Comparison of ENCODE assay signal across 9 mouse cellular contexts in the genomic region with DNA sequence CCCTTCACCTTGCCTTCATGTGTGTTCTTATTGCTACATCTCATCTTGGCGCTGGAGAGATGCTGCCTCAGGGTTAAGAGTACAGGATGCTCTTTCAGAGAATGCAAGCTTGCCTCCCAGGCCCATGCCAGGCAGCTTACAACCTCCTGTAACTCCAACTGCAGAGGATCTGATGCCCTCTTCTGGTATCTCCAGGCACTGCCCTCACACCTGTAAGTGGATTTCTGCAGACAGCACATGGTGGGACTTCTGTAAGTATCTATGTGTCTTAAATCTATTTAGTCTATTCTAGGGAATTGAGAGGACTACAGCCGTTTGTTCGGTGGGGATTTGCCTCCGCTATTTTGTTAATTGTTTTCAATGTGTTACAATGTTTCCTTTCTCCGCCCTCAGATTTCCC. TPM values are rescaled to one million over a fixed set of nuclear protein-coding genes. Genes with fewer than 3 reads are reported as not detected.
DNase-seq lines count a peak whose midpoint lies in the region; ATAC-seq lines count a peak whose summit lies in the region.
"Had no signal": no experiment of that assay in that cellular context is flagged by ENCODE, and none has a peak within 500 bp of the region (broad histone marks: within the 10 kb centered on the region; RNA-seq: fewer than 3 reads in every experiment).

No protein-coding gene starts in this region.

- no peak for ATAC-seq in neural tube, embryonic 15.5 days (ENCODE audit: low FRiP score)
- no peak for ATAC-seq in granulocyte monocyte progenitor cell, adult 5-6 weeks (replicated peaks; ENCODE audit: poor library complexity, severe bottlenecking)

- H3K9ac ChIP-seq in neural tube, embryonic 15.5 days (replicated peaks): no peak overlapping the region

- no peak overlapping the region for H3K4me2 ChIP-seq in neural tube, embryonic 15.5 days

- peak; percentile 25 for DNase-seq in neural tube, embryonic 10.5 days (ENCODE audit: extremely low spot score, low spot score)
- DNase-seq in adrenal gland, adult 2 months: peak; percentile 33
- peak; percentile 36 for DNase-seq in embryo, embryonic 9.5 days (ENCODE audit: extremely low spot score)
- DNase-seq in kidney, postnatal 25 days: peak; percentile 44 to 55
- DNase-seq in lung, postnatal 25 days (ENCODE audit: low spot score): peak; percentile 34
- peak; percentile 76 for DNase-seq in splenic B cell, adult 2 months (ENCODE audit: low read depth, low spot score)

- no peaks in the 10 kb centered on the region for H3K27me3 ChIP-seq in neural tube, embryonic 15.5 days (replicated peaks)
- H3K27me3 ChIP-seq in splenic B cell, adult 2 months (ENCODE audit: control insufficient read depth, insufficient read depth, low read length, poor library complexity, severe bottlenecking): no peaks in the 10 kb centered on the region

- WGBS in neural tube, embryonic 15.5 days: 65% methylated on average over 5 of the region's 5 CpGs

- H3K9me3 ChIP-seq in neural tube, embryonic 15.5 days (replicated peaks): no peaks in the 10 kb centered on the region

- no peak overlapping the region for H3K27ac ChIP-seq in neural tube, embryonic 15.5 days (replicated peaks)

- H3K4me3 ChIP-seq in neural tube, embryonic 15.5 days (replicated peaks): no peak overlapping the region
- H3K4me3 ChIP-seq: erythroblast, embryonic 14.5 days had no signal

- no peaks in the 10 kb centered on the region for H3K36me3 ChIP-seq in neural tube, embryonic 15.5 days
- H3K36me3 ChIP-seq in splenic B cell, adult 2 months (ENCODE audit: control insufficient read depth, insufficient read depth, low read length, poor library complexity, severe bottlenecking): no peaks in the 10 kb centered on the region

- no peaks in the 10 kb centered on the region for H3K4me1 ChIP-seq in neural tube, embryonic 15.5 days

RNA-seq across cellular contexts. Expression of a gene that starts 7.8 kb away (rescaled TPM):
- polyA plus RNA-seq in neural tube, embryonic 15.5 days (2015; fragmentation: Nextera tagmentation; extraction: Ambion mirVana): not detected in 2 replicates
- total RNA-seq in adrenal gland, adult 2 months (2021): not detected
- polyA plus RNA-seq in adrenal gland, adult 2 months (2012; rRNA removed): not detected in 2 replicates
- total RNA-seq in granulocyte monocyte progenitor cell, adult 5-6 weeks (2014; fragmentation: Nextera tagmentation): not detected in 2 replicates
- total RNA-seq in granulocyte monocyte progenitor cell, adult 5-6 weeks (2017): not detected in 2 replicates
- polyA plus RNA-seq: erythroblast, embryonic 14.5 days had no signal

RNA-seq across cellular contexts. Expression of a gene that starts 29.9 kb away (rescaled TPM):
- 0.61 and 0.77 TPM in 2 replicates for polyA plus RNA-seq in neural tube, embryonic 15.5 days (2015; fragmentation: Nextera tagmentation; extraction: Ambion mirVana)
- total RNA-seq in adrenal gland, adult 2 months (2021): not detected
- not detected in 2 replicates for polyA plus RNA-seq in adrenal gland, adult 2 months (2012; rRNA removed)
- not detected in 2 replicates for total RNA-seq in granulocyte monocyte progenitor cell, adult 5-6 weeks (2014; fragmentation: Nextera tagmentation)
- not detected in 2 replicates for total RNA-seq in granulocyte monocyte progenitor cell, adult 5-6 weeks (2017)
- polyA plus RNA-seq: erythroblast, embryonic 14.5 days had no signal

RNA-seq across cellular contexts. Expression of a gene that starts 44.9 kb away (rescaled TPM):
- polyA plus RNA-seq in neural tube, embryonic 15.5 days (2015; fragmentation: Nextera tagmentation; extraction: Ambion mirVana): 0.19 and 0.26 TPM in 2 replicates
- total RNA-seq in adrenal gland, adult 2 months (2021): not detected
- polyA plus RNA-seq in adrenal gland, adult 2 months (2012; rRNA removed): not detected in 2 replicates
- total RNA-seq in granulocyte monocyte progenitor cell, adult 5-6 weeks (2014; fragmentation: Nextera tagmentation): not detected in 2 replicates
- total RNA-seq in granulocyte monocyte progenitor cell, adult 5-6 weeks (2017): not detected in 2 replicates
- polyA plus RNA-seq: erythroblast, embryonic 14.5 days had no signal

RNA-seq across cellular contexts. Expression of a gene that starts 49.0 kb away (rescaled TPM):
- polyA plus RNA-seq in neural tube, embryonic 15.5 days (2015; fragmentation: Nextera tagmentation; extraction: Ambion mirVana): 11.9 and 12.7 TPM in 2 replicates
- total RNA-seq in adrenal gland, adult 2 months (2021): 1 to 10 TPM; 1.4 to 2.2 TPM
- polyA plus RNA-seq in adrenal gland, adult 2 months (2012; rRNA removed): 0.07 and 0.09 TPM in 2 replicates
- not detected in 2 replicates for total RNA-seq in granulocyte monocyte progenitor cell, adult 5-6 weeks (2014; fragmentation: Nextera tagmentation)
- total RNA-seq in granulocyte monocyte progenitor cell, adult 5-6 weeks (2017): not detected in 2 replicates

RNA-seq across cellular contexts. Expression of a gene that starts 58.1 kb away (rescaled TPM):
- polyA plus RNA-seq in neural tube, embryonic 15.5 days (2015; fragmentation: Nextera tagmentation; extraction: Ambion mirVana): 0.19 and 0.33 TPM in 2 replicates
- total RNA-seq in adrenal gland, adult 2 months (2021): not detected
- not detected in 2 replicates for polyA plus RNA-seq in adrenal gland, adult 2 months (2012; rRNA removed)
- total RNA-seq in granulocyte monocyte progenitor cell, adult 5-6 weeks (2014; fragmentation: Nextera tagmentation): not detected in 2 replicates
- not detected in 2 replicates for total RNA-seq in granulocyte monocyte progenitor cell, adult 5-6 weeks (2017)
- polyA plus RNA-seq: erythroblast, embryonic 14.5 days had no signal

Comparison
In these comparisons a context has a peak if more than half of its experiments do, and no peak if none do; other contexts are left out.
1. DNase-seq: peak in every context shown above with its lines; median percentile 76 in splenic B cell, adult 2 months; 50 in kidney, postnatal 25 days; 36 in embryo, embryonic 9.5 days; 34 in lung, postnatal 25 days; 33 in adrenal gland, adult 2 months; 25 in neural tube, embryonic 10.5 days.